Mouse (Mus musculus) embryonic fibroblast, embryonic 13.5 days (primary cell): ENCODE measurements around the gene Atp8b5.

ENCODE experiments used
- CTCF ChIP-seq: IDR thresholded peaks from 2 replicates; pipeline ENCODE4 v1.5.1; 2011; ENCODE audit warnings: mild to moderate bottlenecking, control low read depth, low read length, moderate library complexity, borderline replicate concordance; ENCODE audit not compliant: insufficient read depth
- POLR2A ChIP-seq: IDR thresholded peaks from 2 replicates; pipeline ENCODE4 v1.6.1; 2011; ENCODE audit warnings: low read depth, mild to moderate bottlenecking, control low read depth, low read length, moderate library complexity

- no peak for TF ChIP-seq CTCF
- no peak for TF ChIP-seq POLR2A
Measured at GRCm38 (mm10) chr4:43349206-43349605, 82.2 kb downstream of the Atp8b5 start.
